Mouse (Mus musculus): ENCODE data around the gene Fam57a.

Gene Fam57a

DNA sequence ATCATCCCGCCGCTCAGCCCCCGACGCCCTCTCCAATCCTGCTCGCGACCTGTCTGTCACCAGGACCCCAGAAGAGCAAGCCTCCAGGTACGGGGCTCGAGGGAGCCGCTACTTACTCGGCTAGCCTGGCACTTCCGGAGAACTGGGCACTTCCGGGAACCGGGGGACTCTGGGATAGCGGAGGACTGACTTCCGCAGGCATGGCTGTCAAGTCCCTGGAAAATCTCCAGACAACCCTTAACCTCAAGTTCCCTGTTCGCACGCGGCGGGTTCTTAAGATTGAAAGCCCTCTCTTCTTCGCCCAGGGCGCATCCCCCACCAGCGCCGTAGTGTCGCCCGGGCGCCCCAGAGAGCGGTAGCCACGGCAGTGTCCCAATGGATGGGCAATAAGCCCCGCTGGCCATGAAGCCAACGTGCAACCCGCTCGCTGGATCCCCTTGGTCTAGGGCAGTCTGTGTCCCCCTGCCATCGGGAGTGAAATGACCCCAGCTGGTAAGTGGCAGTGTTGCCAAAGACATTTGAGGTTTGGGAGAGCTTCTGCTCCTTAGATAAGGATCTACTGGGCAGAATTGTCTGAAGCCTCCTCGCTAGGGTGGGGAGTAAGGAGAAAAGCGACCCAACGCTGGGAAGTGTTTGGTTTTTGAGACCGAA, at the start of gene Fam57a, which contains the start of gene Vps53:
TSS of gene Fam57a (plus strand) at position 177 of the 651 bp plus-strand sequence.
TSS of gene Vps53 (minus strand) at position 153 of the 651 bp plus-strand sequence.
- peak; percentile 52 to 58 for DNase-seq (ENCODE audit: low read depth in 1 of 2, low spot score in 2 of 2)

GRCm38 (mm10) chr11:76130859-76131258, 48.6 kb upstream of the Fam57a start:
- DNase-seq (ENCODE audit: low read depth in 1 of 2, low spot score in 2 of 2) = no peak

DNA sequence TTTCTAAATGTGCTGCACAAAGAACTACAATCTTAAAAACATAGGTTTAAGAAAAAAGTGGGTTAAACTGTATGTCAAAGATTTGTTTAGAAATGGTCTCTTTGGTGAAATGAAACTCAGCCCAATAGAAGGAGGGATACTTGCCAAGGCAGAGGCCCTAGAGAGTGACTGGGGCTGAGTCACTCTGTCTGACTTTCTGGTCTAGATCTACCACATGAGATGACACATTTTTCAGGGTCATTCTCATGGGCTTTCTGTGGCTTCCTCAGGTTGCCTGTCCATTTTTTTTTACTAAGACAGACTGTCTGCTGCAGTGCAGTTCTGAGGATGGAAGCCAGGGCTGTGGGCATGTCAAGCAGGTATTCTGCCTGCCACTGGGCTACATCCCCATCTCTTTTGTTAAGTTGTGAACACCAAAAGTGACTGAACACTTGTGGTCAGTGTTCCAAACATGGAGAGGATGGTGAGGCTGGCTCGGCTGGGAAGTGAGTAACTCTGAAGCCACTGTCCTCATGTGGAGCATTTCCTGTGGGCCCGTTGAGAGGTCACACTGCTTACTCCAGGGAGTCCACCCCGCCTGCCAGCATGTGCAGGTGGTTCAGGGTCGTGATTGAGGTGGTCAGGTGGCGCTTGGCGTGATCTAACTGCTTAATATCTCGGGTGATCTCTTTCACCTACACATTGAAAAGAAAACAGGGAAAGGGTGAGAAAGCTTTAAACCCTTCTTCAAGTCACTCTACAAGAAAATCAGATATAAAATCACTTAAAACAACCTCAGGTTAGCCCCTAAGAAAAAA, 43.6 kb upstream of the Fam57a start:
- DNase-seq (ENCODE audit: low read depth in 1 of 2, low spot score in 2 of 2) = no peak

DNA sequence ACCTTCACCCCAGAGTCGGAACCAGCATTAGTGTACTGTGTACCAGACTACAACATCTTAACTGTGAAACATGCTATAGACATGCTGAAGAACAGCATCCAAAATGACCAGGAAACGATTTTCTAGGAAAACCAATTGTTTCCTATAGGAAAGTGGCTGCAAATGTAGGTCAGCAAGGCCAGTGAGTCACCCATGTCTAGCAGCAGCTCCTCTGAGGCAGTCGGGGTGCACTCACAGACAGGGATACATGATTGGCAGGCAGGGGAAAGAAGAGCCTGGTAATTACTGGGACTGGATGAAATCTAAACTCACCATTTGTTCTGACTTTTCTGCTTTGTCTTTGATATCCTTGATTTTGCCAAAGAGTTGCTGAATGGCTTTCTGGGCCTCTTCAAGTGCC, 41.5 kb upstream of the Fam57a start:
- no peak for DNase-seq (ENCODE audit: low read depth in 1 of 2, low spot score in 2 of 2)

DNA sequence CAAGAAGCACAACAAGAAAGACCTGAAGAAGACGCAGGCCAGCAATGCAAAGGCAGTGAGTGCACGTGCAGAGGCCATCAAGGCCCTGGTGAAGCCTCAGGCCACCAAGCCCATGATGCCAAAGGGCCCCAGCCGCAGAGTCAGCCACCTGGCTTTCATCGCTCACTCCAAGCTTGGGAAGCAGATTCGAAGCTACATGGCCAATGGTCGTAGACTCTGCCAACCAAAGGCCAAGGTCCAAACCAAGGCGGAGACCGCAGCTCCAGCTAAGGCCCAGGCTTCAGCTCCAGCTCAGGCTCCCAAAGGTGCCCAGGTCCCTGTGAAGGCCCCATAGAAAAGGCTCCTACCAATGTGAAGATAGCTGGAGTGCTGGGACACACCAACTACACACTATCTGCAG, 35.1 kb upstream of the Fam57a start:
- DNase-seq (ENCODE audit: low read depth in 1 of 2, low spot score in 2 of 2) = no peak

GRCm38 (mm10) chr11:76145169-76145568, 34.3 kb upstream of the Fam57a start:
- no peak for DNase-seq (ENCODE audit: low read depth in 1 of 2, low spot score in 2 of 2)

- DNase-seq (ENCODE audit: low read depth in 1 of 2, low spot score in 2 of 2) = no peak
Observed at GRCm38 (mm10) chr11:76146187-76147010, 33.1 kb upstream of the Fam57a start.

DNA sequence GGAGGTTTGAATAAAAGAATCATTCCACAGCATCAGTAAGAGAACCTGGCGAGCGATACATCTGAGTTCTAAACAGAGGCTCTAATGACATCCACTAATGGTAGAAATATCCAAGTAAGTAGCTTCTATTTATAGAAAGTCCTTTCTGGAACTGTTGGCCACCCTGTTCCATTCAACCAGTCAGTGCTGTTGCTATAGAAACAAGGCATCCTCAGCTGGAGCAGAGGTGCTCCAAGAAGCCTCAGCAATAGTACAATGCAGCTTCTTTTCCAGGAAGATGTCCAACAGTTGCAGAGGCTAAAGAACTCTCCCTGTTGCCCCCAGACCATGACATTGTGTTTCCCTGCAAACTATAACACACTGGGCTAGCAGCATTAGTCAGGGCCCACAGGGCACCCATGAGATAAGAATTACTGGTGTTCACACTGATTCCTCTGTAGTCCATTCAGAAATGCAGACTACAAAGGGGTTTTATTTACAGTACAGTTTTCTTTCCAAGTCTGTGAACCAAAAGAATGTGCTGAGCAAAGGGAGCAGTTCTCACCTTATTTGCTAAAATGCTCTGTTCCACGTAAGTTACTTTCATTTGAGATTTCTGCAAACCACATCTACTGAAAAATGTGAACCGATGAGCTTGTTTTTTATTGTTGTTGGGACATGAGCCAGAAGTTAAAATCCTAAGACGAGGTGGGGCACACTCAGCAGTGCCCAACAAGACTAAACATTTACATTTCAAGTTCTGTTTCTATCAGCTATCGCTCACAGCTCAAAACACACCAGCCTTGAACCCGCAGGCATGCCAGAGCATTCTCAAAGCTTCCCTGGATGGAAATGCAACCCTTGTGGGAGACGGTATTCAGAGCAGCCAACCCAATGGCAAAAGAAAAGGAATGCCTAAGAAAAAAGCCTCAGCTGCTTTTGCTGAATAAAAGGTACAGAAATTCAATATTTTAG, 31.1 kb upstream of the Fam57a start:
- DNase-seq (ENCODE audit: low read depth in 1 of 2, low spot score in 2 of 2) = no peak

DNA sequence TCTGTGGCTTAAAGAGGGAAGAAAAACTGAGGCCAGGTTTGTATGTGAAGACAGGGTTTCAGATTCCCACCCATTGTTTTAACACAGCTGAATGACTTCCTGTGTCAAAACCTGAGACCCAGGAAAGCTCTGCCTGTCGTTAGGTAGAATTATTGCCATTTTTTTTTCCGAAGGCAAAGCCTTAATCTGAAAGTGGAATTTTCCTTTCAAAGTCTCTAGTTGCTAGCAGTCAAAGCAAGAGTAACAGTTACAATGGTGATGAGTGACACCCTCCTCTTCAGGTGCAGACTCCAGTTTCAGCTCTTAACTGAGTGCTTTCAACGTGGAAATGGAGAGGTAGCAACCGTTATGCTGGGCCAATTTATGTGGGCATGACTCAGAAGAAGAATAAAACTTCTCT, 28.5 kb upstream of the Fam57a start:
- no peak for DNase-seq (ENCODE audit: low read depth in 1 of 2, low spot score in 2 of 2)

DNA sequence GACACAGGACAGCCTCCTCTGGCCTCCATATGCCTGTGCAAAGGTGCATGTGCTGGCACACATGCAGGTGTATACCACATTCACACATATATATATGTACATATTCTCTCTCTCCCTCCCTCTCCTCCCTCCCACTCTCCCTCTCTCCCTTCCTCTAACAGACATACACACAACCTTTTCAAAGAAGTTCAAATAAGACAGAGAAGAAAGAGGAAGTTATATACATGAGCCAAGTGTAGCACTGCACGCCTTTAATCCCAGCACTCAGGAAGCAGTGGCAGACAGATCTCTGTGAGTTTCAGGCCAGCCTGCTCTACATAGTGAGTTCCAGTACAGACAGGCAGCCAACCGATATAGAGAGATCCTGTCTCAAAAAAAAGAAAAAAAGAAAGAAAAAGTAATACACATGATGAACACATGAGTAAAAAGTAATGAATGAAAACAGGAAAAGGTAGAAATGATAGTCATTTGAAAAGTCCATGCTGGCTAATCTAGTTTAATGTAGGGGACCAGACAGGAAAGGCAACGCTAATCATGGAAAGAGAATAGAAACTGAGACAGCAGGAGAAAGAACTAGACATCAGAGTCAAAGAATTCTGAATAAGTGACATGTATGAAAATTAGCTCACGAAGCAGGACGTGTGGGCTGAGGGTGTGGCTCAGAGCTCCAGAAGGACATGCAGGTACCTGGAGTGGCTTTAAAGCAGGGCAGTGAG, 26.1 kb upstream of the Fam57a start:
- DNase-seq (ENCODE audit: low read depth in 1 of 2, low spot score in 2 of 2) = no peak

DNA sequence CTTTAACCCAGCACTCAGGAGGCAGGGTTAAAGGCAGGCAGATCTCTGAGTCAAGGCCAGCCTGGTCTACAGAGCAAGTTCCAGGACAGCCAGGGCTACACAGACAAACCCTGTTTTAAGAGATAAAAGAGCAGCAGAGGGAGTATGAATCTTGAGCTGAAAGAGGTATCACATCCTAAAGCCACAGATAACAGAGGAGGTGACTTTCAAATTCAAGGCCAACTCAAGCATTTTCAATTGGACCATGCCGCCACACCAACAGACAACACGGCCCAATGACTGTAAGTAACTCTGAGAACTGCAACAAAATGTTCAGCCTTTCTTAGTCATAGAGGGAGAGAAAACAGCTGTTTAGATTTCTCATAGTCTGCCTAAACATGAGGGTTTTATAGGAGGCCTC, 25.3 kb upstream of the Fam57a start:
- no peak for DNase-seq (ENCODE audit: low read depth in 1 of 2, low spot score in 2 of 2)

- DNase-seq (ENCODE audit: low read depth in 1 of 2, low spot score in 2 of 2) = no peak
Observed at GRCm38 (mm10) chr11:76154861-76155260, 24.6 kb upstream of the Fam57a start.

DNA sequence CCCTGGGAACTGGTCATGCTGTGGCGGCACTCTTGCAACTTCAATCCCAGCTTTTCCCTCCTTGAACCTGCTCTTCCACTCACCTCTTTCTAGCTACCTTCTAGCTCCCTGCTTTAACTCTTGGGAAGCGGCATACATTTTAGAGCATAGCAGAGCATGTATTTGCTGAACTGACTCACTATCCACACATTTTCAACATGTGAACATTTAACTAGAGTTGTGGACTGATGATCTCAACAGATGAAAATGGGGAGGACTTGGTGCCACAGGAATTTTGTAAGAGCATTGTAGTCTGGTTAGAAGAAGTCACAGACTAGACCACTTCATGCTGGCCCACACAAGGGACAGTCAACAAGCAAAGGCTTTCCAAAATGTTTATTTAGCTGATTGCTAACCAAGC, 21.1 kb upstream of the Fam57a start:
- no peak for DNase-seq (ENCODE audit: low read depth in 1 of 2, low spot score in 2 of 2)

- no peak for DNase-seq (ENCODE audit: low read depth in 1 of 2, low spot score in 2 of 2)
Observed at GRCm38 (mm10) chr11:76160251-76160650, 19.2 kb upstream of the Fam57a start.

DNA sequence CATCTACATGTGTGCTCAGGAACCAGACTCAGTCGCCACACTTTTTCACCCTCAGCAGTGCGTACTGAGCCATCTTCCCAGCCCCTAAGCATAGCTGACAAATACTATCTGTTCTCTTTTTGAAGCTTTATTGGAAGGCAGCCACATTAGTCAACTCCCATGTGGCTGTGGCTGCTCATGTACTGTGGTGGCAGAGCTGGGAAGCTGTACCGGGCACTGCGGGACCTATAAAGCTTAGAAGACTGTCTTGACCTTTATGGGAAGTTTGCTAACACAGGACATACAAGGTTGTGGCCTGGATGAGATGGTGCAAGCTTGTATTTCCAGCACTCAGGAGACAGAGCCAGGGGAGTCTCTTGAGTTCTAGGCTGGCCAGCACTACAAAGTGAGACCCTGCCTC, 12.8 kb upstream of the Fam57a start:
- DNase-seq (ENCODE audit: low read depth in 1 of 2, low spot score in 2 of 2) = no peak

DNA sequence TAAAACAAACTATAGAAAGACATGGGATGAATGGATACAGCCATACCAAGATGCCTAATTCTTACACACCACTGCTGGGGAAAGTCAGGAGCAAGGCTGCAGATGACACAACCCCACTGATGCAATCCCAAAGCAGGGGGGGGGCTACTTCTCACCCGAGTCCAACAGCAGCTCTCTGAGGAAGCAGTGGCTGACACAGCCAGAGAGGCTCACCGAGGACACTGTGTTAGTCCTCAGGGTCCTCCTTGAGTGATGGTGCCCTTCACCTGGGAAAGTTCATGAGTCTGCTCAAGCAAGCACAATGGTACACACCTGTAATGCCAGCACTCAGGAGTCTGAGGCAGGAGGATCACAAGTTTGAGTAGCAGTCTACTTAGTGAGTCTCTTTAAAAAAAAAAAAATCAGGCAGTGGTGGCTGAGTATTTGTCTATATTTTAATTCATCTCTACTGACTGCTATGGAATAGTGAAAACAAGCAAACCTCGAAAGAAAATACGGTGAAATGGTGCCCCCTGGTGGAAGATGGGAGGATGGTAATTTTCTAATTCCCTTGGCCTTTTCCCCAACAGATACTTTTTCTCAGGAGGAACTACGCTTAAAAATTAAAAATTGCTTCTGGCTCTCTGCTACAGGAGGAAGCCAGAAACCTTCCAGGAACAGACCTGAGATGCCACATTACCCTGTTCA, 12.2 kb upstream of the Fam57a start:
- peak; percentile 19 to 57 for DNase-seq (ENCODE audit: low read depth in 1 of 2, low spot score in 2 of 2)

DNA sequence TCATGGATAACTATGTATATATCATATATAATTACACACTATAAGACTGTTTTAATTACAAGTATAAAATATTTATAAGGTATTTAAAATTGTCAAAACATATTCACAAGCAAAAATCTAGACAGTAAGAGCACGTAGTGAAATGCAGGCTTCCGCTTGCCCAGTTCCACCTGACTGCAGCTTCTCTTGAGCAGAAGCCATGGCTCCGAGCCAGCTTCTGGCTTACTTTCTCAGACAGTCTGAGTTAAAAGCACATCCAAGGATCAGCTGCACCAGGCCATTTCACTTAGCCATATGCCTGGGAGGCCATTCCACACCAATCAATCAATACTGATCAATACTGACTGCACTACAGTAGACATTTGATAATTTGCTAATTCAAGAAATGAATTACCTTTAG, 10.5 kb upstream of the Fam57a start:
- DNase-seq (ENCODE audit: low read depth in 1 of 2, low spot score in 2 of 2) = no peak

- DNase-seq (ENCODE audit: low read depth in 1 of 2, low spot score in 2 of 2) = no peak
Observed at GRCm38 (mm10) chr11:76170207-76170606, 9.3 kb upstream of the Fam57a start.

GRCm38 (mm10) chr11:76178726-76179494, 561 bp upstream of the Fam57a start:
- no peak for DNase-seq (ENCODE audit: low read depth in 1 of 2, low spot score in 2 of 2)

All from monocyte, adult 2 months (primary cell).